Mouse (Mus musculus): Measurements from ENCODE around the gene Zfp541. TPM values are rescaled to one million over a fixed set of nuclear protein-coding genes. Genes with fewer than 3 reads are reported as not detected.
A peak's percentile ranks its signal among the peaks of the same experiment; 100 is the strongest.

Zfp541 gene
- polyA plus RNA-seq, 1 experiment from 2014 or later: not detected

DNA sequence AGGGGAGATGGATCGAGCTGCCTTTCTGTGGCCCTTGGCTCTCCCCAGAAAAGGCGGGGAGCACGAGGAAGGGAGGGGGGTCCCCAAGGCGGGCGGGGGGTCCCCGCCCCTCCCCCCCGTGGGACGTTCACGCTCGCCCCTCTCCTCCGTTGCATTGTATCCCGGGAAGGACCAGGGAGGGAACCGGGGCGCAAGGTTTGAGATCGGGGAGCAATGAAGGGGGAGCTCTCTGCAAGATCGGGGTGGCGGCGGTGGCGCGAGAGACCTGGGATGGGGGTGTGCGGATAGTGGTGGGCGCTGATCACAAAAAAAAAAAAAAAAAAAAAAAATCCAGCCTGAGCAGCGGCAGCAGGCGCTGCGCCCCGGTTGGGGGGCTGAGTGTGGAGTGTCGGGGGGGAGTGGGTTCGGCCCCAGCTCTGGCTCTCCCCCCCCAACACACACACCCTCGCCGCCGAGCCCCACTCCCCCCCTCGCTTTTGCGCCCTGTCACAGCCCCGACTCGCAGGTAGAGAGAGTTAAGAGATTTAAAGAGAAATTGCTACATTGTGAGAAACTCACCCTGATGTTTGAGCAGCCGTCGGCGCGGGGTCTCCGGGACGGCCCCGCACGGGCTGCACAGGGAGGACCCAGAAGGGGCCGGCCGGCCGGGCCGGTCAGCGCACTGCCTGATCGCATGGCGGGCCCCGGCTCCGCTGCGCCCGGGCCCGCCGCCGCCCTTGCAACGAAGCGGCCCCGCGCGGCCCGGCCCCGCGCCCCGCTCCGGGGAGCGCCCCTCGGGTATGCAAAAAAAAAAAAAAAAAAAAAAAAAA lies 14.1 kb upstream of the Zfp541 start, which contains the start of gene Bicra:
TSS of gene Bicra (minus strand) at position 584 of the 809 bp plus-strand sequence.
- peak; percentile 73 for ATAC-seq (replicated peaks)
- peaks cover 65% of the 10 kb centered on the region for H3K4me1 ChIP-seq
- H3K9me3 ChIP-seq: no peaks in the 10 kb centered on the region
- no peaks in the 10 kb centered on the region for H3K27me3 ChIP-seq
- H3K4me2 ChIP-seq (replicated peaks): peak within 1 kb of the TSS; percentile 75
- peak within 1 kb of the TSS; percentile 89 for H3K4me3 ChIP-seq
- 1% methylated on average over 57 of the region's 69 CpGs for WGBS
- H3K36me3 ChIP-seq: no peaks in the 10 kb centered on the region
- H3K9ac ChIP-seq (replicated peaks): peak within 1 kb of the TSS; percentile 97
- peak within 1 kb of the TSS; percentile 98 for H3K27ac ChIP-seq (replicated peaks)

DNA sequence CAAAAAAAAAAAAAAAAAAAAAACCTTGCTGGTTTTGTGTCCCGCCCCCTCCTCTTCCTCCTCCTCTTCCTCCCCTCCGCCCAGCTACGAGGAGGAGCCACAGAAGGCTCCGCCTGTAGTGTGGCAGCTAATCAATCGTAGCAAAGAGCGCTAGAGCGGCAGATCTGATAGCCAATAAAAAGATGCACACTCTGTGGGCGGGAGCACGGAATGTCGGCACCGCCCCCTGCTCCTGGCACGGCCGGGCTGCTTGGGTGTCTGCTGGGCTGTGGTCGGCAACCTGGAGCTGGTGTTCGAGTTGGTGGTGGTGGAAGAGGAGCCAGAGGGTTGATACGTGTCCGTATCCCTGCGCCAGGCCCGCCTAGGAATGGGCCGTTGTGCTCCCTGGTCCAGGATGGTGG lies 13.4 kb upstream of the Zfp541 start:
- H3K27me3 ChIP-seq: no peaks in the 10 kb centered on the region
- H3K27ac ChIP-seq (replicated peaks): peak overlapping the region; percentile 98
- H3K4me2 ChIP-seq (replicated peaks): peak overlapping the region; percentile 75
- no peaks in the 10 kb centered on the region for H3K9me3 ChIP-seq
- WGBS: under 1% methylated on average over 19 of the region's 20 CpGs
- peak overlapping the region; percentile 89 for H3K4me3 ChIP-seq
- peak; percentile 84 for ATAC-seq (replicated peaks)
- H3K9ac ChIP-seq (replicated peaks): peak overlapping the region; percentile 97
- no peaks in the 10 kb centered on the region for H3K36me3 ChIP-seq
- H3K4me1 ChIP-seq: peaks cover 62% of the 10 kb centered on the region

- peaks cover 58% of the 10 kb centered on the region for H3K4me1 ChIP-seq
- no peaks in the 10 kb centered on the region for H3K9me3 ChIP-seq
- no peaks in the 10 kb centered on the region for H3K27me3 ChIP-seq
- no peaks in the 10 kb centered on the region for H3K36me3 ChIP-seq
- WGBS: 8% methylated on average over 36 of the region's 36 CpGs
- H3K27ac ChIP-seq (replicated peaks): peak overlapping the region; percentile 98
- H3K4me3 ChIP-seq: peak overlapping the region; percentile 89
- peak overlapping the region; percentile 97 for H3K9ac ChIP-seq (replicated peaks)
- ATAC-seq (replicated peaks): no peak
- H3K4me2 ChIP-seq (replicated peaks): peak overlapping the region; percentile 75
Measured at GRCm38 (mm10) chr7:16048675-16049575, 12.7 kb upstream of the Zfp541 start.

- Histone ChIP-seq H3K27ac (replicated peaks) (no peak overlapping the region), H3K4me1 (peaks cover 52% of the 10 kb centered on the region)
Measured at GRCm38 (mm10) chr7:16049576-16049915, 12.1 kb upstream of the Zfp541 start.

DNA sequence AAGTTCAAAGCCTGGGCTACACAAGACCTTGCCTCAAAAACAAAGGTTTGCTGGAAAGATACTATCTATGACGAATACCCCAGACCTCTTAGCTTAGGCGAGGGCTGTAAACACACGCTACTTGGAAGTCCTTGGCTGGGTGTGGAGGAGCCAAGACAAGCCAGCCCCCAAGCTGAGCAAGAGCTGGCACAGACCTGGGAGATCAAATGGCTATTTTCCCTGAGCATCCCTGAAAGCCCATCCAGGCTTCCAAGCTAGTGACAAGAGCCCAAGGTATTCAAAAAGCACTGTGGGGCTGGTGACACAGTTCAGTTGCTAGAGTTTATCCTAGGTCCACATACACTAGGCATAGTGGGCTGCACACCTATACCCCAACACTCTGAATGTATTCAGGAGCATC lies 11.0 kb upstream of the Zfp541 start:
- H3K4me2 ChIP-seq (replicated peaks): no peak overlapping the region
- no peak overlapping the region for H3K9ac ChIP-seq (replicated peaks)
- no peak overlapping the region for H3K4me3 ChIP-seq
- 90% methylated on average over 3 of the region's 3 CpGs for WGBS
- H3K27me3 ChIP-seq: no peaks in the 10 kb centered on the region
- H3K4me1 ChIP-seq: peaks cover 41% of the 10 kb centered on the region
- no peak for ATAC-seq (replicated peaks)
- no peak overlapping the region for H3K27ac ChIP-seq (replicated peaks)
- no peaks in the 10 kb centered on the region for H3K9me3 ChIP-seq
- no peaks in the 10 kb centered on the region for H3K36me3 ChIP-seq

More at GRCm38 (mm10) chr7:16049576-16049915, 12.1 kb upstream of the Zfp541 start:
- no peaks in the 10 kb centered on the region for H3K36me3 ChIP-seq
- no peak for ATAC-seq (replicated peaks)
- 81% methylated on average over 7 of the region's 7 CpGs for WGBS
- H3K27me3 ChIP-seq: no peaks in the 10 kb centered on the region
- H3K9ac ChIP-seq (replicated peaks): peak overlapping the region; percentile 97; the same call in 1 of the 2 replicates
- no peaks in the 10 kb centered on the region for H3K9me3 ChIP-seq
- H3K4me2 ChIP-seq (replicated peaks): peak overlapping the region; percentile 75
- H3K4me3 ChIP-seq: peak overlapping the region; percentile 89

DNA sequence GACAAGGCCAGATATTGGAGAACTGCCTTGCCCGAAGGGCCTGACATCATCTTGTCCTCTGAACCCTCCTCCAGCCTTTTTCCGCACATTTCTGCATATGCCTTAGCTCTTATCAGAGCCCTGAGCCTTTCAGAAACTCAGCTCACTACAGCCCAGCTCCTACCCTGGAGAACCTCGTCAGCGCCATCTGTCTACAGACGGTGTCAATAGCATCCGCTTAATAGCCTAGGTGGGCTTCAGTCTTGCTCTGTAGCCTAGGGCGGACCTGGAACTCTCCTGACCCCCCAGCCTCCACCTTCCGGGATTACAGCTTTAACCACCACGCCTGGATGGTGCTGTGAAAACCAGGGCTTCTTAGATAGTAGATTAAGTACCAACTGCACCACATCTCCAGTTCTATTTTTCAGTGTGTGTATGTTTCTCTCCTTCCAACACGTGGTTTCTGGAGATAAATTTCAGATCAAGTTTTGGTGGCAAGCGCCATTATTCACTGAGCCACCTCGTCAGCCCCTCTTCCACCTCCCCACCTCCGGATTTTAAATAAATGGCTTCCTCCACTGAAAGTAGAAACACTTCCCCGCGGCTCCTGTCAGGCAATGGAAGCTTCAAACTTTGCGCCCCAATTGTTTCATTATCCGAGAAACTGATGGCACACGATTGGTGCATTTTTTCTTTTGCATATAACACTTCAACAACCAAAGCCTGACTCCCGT lies 9.6 kb upstream of the Zfp541 start:
- Histone ChIP-seq H3K9ac (replicated peaks) (peak overlapping the region; percentile 33; the same call in 1 of the 2 replicates), H3K36me3 (no peaks in the 10 kb centered on the region), H3K4me1 (peaks cover 35% of the 10 kb centered on the region), H3K4me2 (replicated peaks) (peak overlapping the region; percentile 58), H3K27me3 (no peaks in the 10 kb centered on the region), H3K27ac (replicated peaks) (peak overlapping the region; percentile 75), H3K9me3 (no peaks in the 10 kb centered on the region), H3K4me3 (peak overlapping the region; percentile 47)
- 7% methylated on average over 19 of the region's 19 CpGs for WGBS
- ATAC-seq (replicated peaks): no peak

- H3K36me3 ChIP-seq: no peaks in the 10 kb centered on the region
- no peaks in the 10 kb centered on the region for H3K9me3 ChIP-seq
- peak overlapping the region; percentile 33; the same call in 1 of the 2 replicates for H3K9ac ChIP-seq (replicated peaks)
- ATAC-seq (replicated peaks): peak; percentile 84
- H3K27ac ChIP-seq (replicated peaks): peak overlapping the region; percentile 75
- under 1% methylated on average over 24 of the region's 24 CpGs for WGBS
- H3K4me1 ChIP-seq: peaks cover 35% of the 10 kb centered on the region
- H3K4me2 ChIP-seq (replicated peaks): peak overlapping the region; percentile 58
- peak overlapping the region; percentile 47 for H3K4me3 ChIP-seq
- no peaks in the 10 kb centered on the region for H3K27me3 ChIP-seq
Measured at GRCm38 (mm10) chr7:16052684-16053083, 8.9 kb upstream of the Zfp541 start.

GRCm38 (mm10) chr7:16053105-16053504 lies 8.5 kb upstream of the Zfp541 start:
- peaks cover 35% of the 10 kb centered on the region for H3K4me1 ChIP-seq
- WGBS: 16% methylated on average over 6 of the region's 6 CpGs
- no peak for ATAC-seq (replicated peaks)
- H3K27ac ChIP-seq (replicated peaks): peak overlapping the region; percentile 42
- no peaks in the 10 kb centered on the region for H3K36me3 ChIP-seq
- peak overlapping the region; percentile 47 for H3K4me3 ChIP-seq
- H3K4me2 ChIP-seq (replicated peaks): peak overlapping the region; percentile 58
- no peak overlapping the region for H3K9ac ChIP-seq (replicated peaks)
- no peaks in the 10 kb centered on the region for H3K9me3 ChIP-seq
- no peaks in the 10 kb centered on the region for H3K27me3 ChIP-seq

DNA sequence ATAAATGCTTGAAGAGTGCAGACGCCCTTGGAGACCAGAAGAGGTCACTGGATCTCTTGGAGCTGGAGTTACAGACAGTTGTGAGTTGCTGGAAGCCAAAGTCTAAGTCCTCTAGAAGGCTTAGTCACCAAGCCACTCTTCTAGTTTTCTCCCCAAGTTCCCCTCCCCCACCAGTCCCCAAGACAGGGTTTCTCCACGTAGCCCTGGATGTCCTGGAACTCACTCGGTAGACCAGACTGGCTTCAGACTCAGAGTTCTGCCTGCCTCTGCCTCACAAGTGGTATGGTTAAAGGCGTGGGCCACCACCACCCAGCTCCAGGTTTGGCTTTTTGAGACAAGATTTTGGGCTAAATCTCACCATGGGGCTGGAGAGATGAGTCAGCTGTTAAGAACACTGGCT lies 6.6 kb upstream of the Zfp541 start:
- ATAC-seq (replicated peaks): no peak
- WGBS: 67% methylated on average over 4 of the region's 4 CpGs

DNA sequence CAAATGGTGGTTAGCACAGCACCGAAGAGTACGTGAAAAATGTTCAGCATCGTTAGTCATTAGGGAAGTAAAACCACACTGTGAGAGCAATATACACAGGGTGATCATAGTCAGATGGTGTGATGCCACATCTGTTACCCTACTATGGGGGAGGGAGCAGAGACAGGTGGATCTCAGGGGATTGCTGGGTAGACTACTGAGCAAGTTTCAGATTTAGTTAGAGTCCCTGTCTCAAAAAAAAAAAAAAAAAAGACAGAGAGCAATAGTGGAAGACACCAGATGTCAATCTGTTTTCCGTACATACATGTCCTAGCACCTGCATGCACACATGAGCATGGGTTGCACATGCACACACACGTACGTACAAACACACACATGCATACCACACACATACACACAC lies 5.9 kb upstream of the Zfp541 start:
- WGBS: 87% methylated on average over 6 of the region's 6 CpGs
- Histone ChIP-seq H3K27me3 (peaks cover 7% of the 10 kb centered on the region; the same call in 1 of the 2 replicates), H3K4me1 (peaks cover 17% of the 10 kb centered on the region), H3K4me3 (no peak overlapping the region), H3K4me2 (replicated peaks) (no peak overlapping the region), H3K9ac (replicated peaks) (no peak overlapping the region), H3K36me3 (no peaks in the 10 kb centered on the region), H3K9me3 (no peaks in the 10 kb centered on the region), H3K27ac (replicated peaks) (no peak overlapping the region)
- no peak for ATAC-seq (replicated peaks)

More for the DNA sequence above, 6.6 kb upstream of the Zfp541 start:
- H3K27ac ChIP-seq (replicated peaks): no peak overlapping the region
- no peaks in the 10 kb centered on the region for H3K9me3 ChIP-seq
- H3K36me3 ChIP-seq: no peaks in the 10 kb centered on the region
- no peak overlapping the region for H3K4me3 ChIP-seq
- H3K9ac ChIP-seq (replicated peaks): no peak overlapping the region
- H3K4me1 ChIP-seq: peaks cover 24% of the 10 kb centered on the region
- H3K4me2 ChIP-seq (replicated peaks): no peak overlapping the region
- peaks cover 3% of the 10 kb centered on the region; the same call in 1 of the 2 replicates for H3K27me3 ChIP-seq

- no peaks in the 10 kb centered on the region for H3K36me3 ChIP-seq
- no peak overlapping the region for H3K27ac ChIP-seq (replicated peaks)
- no peaks in the 10 kb centered on the region for H3K9me3 ChIP-seq
- H3K9ac ChIP-seq (replicated peaks): no peak overlapping the region
- no peak for ATAC-seq (replicated peaks)
- WGBS: 24% methylated on average over 5 of the region's 5 CpGs
- H3K27me3 ChIP-seq: peaks cover 7% of the 10 kb centered on the region; the same call in 1 of the 2 replicates
- H3K4me2 ChIP-seq (replicated peaks): no peak overlapping the region
- peaks cover 15% of the 10 kb centered on the region for H3K4me1 ChIP-seq
- H3K4me3 ChIP-seq: no peak overlapping the region
Measured at GRCm38 (mm10) chr7:16056459-16057135, 5.0 kb upstream of the Zfp541 start.
